Mouse (Mus musculus): ENCODE measurements around the gene Thpo. TPM values are rescaled to one million over a fixed set of nuclear protein-coding genes. Genes with fewer than 3 reads are reported as not detected.

The Thpo gene
- polyA plus RNA-seq, 1 experiment, result 0.15 TPM

DNA sequence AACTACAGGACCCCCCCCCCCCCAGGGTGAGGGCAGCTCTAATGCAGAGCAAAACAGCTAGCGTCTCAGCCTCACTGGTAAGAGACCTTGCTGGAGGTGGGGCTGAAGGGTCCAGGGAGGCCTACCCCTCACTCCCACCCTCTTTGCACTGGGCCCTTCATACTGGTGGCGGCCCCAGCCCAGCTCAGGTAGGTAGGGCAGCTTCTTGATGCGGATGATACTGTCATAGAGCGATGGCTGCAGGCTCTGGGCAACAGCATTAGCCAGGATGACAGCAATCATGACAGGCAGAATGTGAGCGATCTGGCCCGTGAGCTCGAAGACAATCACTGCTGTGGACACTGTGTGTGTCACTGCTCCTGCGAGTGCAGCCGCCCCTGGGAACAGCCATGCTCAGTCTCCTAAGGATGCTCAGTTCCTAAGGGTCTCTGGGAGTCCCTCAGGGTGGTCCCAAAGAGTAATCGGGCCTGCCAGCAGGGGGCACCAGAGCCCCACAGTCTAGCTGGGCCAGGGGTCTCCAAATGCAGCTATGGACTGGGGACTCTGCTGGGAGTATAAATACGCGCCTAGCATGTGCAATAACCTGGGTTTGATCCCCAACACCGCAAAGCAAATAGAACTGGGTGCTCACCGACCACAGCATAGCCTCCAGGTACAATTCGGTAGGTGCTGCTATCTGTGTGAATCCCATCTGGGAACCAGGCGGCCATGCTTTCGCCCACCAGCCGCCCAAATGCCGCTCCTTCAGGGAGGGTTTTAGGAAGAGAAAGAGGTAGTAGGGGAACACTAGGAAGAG is 25.2 kb downstream of the Thpo start:
- Histone ChIP-seq H3K4me3 (ENCODE audit: insufficient read depth, poor library complexity, severe bottlenecking) (no peak overlapping the region), H3K36me3 (ENCODE audit: control insufficient read depth, insufficient read depth) (no peaks in the 10 kb centered on the region)
- TF ChIP-seq FOSL1 (IDR thresholded peaks at IDR 0.05; ENCODE audit: insufficient read depth, low read length, poor library complexity, severe bottlenecking) (no peak), MAX (IDR thresholded peaks at IDR 0.05) (no peak), MYOG (IDR thresholded peaks at IDR 0.05; ENCODE audit: control insufficient read depth, extremely low read depth, insufficient read length) (no peak), CTCF (IDR thresholded peaks at IDR 0.05; ENCODE audit: control insufficient read depth, insufficient read depth, insufficient read length) (peak; percentile 21), CEBPB (IDR thresholded peaks at IDR 0.05; ENCODE audit: low read depth) (no peak), MYOD1 (IDR thresholded peaks at IDR 0.05; ENCODE audit: control insufficient read depth, insufficient read length, low read depth) (no peak)

DNA sequence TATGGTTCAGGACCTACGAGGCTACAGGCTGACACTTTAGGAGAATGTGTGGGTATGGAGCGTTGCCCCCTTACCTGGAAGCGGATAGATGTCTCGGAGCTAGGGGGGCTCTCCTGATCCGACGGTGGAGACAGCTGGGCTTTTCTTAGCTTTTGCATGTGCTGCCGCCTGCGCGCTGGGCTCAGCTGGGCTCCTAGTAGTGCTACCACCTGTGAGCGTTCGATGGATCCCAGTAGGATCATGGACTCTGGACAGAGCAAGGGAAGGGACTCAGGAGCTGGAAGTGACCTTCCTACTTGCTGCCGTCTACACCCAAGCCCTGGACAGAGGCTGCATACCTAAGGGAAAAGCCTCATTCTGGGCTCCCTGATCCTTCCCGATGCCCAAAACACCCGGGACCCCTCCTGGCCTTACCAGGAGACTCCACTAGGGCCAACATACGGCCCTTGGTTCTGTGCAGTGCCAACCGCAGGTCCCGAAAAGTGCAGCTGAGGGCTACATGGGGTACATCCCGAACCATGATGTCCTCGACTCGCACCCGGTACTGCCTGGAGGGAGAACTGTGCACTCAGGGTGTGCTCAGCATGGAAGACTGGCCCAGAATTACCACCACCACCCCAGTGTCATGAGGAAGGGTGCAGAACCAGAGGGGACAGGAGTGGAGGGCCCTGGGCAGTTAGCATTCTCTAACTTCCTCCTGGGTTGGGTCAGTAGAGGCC is 25.9 kb downstream of the Thpo start:
- H3K36me3 ChIP-seq (ENCODE audit: control insufficient read depth, insufficient read depth), result no peaks in the 10 kb centered on the region
- H3K4me3 ChIP-seq (ENCODE audit: insufficient read depth, poor library complexity, severe bottlenecking), result no peak overlapping the region
- H3K79me2 ChIP-seq (ENCODE audit: control insufficient read depth, insufficient read depth), result no peaks in the 10 kb centered on the region
- TF ChIP-seq CTCF (IDR thresholded peaks at IDR 0.05; ENCODE audit: control insufficient read depth, insufficient read depth, insufficient read length), result no peak
- TF ChIP-seq FOSL1 (IDR thresholded peaks at IDR 0.05; ENCODE audit: insufficient read depth, low read length, poor library complexity, severe bottlenecking), result no peak
- no peak for TF ChIP-seq MYOG (IDR thresholded peaks at IDR 0.05; ENCODE audit: control insufficient read depth, extremely low read depth, insufficient read length)
- TF ChIP-seq CEBPB (IDR thresholded peaks at IDR 0.05; ENCODE audit: low read depth), result no peak
- TF ChIP-seq MYOD1 (IDR thresholded peaks at IDR 0.05; ENCODE audit: control insufficient read depth, insufficient read length, low read depth), result no peak
- TF ChIP-seq USF1 (IDR thresholded peaks at IDR 0.05; ENCODE audit: low read depth), result no peak
- TF ChIP-seq MAX (IDR thresholded peaks at IDR 0.05), result no peak
- no peaks in the 10 kb centered on the region for H3K79me3 ChIP-seq (ENCODE audit: low read depth)
- H3K27me3 ChIP-seq (ENCODE audit: control insufficient read depth, insufficient read depth, insufficient read length), result no peaks in the 10 kb centered on the region
- H3ac ChIP-seq (ENCODE audit: control insufficient read depth, insufficient read length, low read depth), result no peak overlapping the region

More for the DNA sequence above, 25.2 kb downstream of the Thpo start:
- Histone ChIP-seq H3K79me3 (ENCODE audit: low read depth) (no peaks in the 10 kb centered on the region), H3K27me3 (ENCODE audit: control insufficient read depth, insufficient read depth, insufficient read length) (no peaks in the 10 kb centered on the region), H3ac (ENCODE audit: control insufficient read depth, insufficient read length, low read depth) (no peak overlapping the region), H3K79me2 (ENCODE audit: control insufficient read depth, insufficient read depth) (no peaks in the 10 kb centered on the region)

DNA sequence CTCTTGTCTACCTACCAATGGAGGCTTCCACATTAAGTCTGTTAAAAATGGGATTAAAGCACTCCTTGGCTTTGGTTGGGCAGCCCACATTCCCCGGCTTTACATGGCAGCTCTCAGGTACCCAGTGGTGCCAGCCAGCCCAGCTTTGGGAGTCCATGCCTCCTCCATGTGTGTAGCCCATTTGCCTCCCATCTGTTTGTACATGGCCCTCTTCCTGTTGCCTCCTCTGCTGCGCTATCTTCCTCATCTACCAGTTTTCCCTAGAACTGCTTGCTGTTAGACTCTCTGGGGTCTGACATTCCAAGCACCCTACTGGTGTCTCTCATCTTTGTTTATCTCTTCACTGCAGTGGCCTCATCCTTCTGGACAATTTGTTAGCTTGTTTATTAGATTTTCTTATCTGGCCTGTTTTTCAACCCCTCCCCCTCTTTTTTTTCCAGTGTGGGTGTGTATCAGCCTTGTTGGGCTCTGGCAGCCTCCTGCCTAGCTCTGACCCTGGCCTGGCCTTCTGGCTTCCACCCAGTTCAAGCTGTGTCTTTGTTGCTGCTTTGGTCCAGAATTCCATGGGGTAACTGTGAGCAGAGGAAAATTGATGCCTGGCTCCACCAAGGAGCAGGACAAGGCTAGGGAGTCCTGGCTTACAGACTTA is 27.8 kb downstream of the Thpo start:
- Histone ChIP-seq H3K4me3 (ENCODE audit: insufficient read depth, poor library complexity, severe bottlenecking) (no peak overlapping the region), H3K36me3 (ENCODE audit: control insufficient read depth, insufficient read depth) (no peaks in the 10 kb centered on the region), H3K27me3 (ENCODE audit: control insufficient read depth, insufficient read depth, insufficient read length) (no peaks in the 10 kb centered on the region), H3K79me3 (ENCODE audit: low read depth) (no peaks in the 10 kb centered on the region), H3ac (ENCODE audit: control insufficient read depth, insufficient read length, low read depth) (no peak overlapping the region), H3K79me2 (ENCODE audit: control insufficient read depth, insufficient read depth) (no peaks in the 10 kb centered on the region)
- TF ChIP-seq MYOD1 (IDR thresholded peaks at IDR 0.05; ENCODE audit: control insufficient read depth, insufficient read length, low read depth) (no peak), MYOG (IDR thresholded peaks at IDR 0.05; ENCODE audit: control insufficient read depth, extremely low read depth, insufficient read length) (no peak), MAX (IDR thresholded peaks at IDR 0.05) (no peak), FOSL1 (IDR thresholded peaks at IDR 0.05; ENCODE audit: insufficient read depth, low read length, poor library complexity, severe bottlenecking) (no peak), CTCF (IDR thresholded peaks at IDR 0.05; ENCODE audit: control insufficient read depth, insufficient read depth, insufficient read length) (no peak), CEBPB (IDR thresholded peaks at IDR 0.05; ENCODE audit: low read depth) (no peak), USF1 (IDR thresholded peaks at IDR 0.05; ENCODE audit: low read depth) (no peak)

DNA sequence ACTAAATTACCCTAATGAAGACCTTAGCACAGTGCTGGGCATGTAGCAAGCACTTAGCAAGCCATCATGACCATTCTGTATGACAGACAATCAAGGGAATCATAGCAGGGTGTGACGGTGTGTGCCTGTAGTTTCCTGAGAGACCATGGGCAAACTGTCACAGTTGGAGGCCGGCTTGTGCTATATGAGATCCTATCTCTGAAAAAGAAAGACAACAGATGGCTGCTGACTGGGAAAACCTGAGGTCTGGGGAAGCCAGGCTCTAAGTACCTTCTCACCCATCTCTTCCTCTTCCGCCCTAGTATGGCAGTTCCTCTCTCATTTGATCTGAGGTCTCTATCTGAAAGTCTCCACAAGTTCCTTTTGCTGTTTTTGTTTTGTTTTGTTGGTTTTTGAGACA is 28.5 kb downstream of the Thpo start:
- no peaks in the 10 kb centered on the region for H3K79me2 ChIP-seq (ENCODE audit: control insufficient read depth, insufficient read depth)
- no peak overlapping the region for H3ac ChIP-seq (ENCODE audit: control insufficient read depth, insufficient read length, low read depth)
- H3K4me3 ChIP-seq (ENCODE audit: insufficient read depth, poor library complexity, severe bottlenecking), result no peak overlapping the region
- no peaks in the 10 kb centered on the region for H3K27me3 ChIP-seq (ENCODE audit: control insufficient read depth, insufficient read depth, insufficient read length)
- TF ChIP-seq FOSL1 (IDR thresholded peaks at IDR 0.05; ENCODE audit: insufficient read depth, low read length, poor library complexity, severe bottlenecking) (no peak), MYOD1 (IDR thresholded peaks at IDR 0.05; ENCODE audit: control insufficient read depth, insufficient read length, low read depth) (no peak), CEBPB (IDR thresholded peaks at IDR 0.05; ENCODE audit: low read depth) (no peak), CTCF (IDR thresholded peaks at IDR 0.05; ENCODE audit: control insufficient read depth, insufficient read depth, insufficient read length) (no peak), USF1 (IDR thresholded peaks at IDR 0.05; ENCODE audit: low read depth) (no peak), MYOG (IDR thresholded peaks at IDR 0.05; ENCODE audit: control insufficient read depth, extremely low read depth, insufficient read length) (no peak)
- H3K79me3 ChIP-seq (ENCODE audit: low read depth), result no peaks in the 10 kb centered on the region
- no peaks in the 10 kb centered on the region for H3K36me3 ChIP-seq (ENCODE audit: control insufficient read depth, insufficient read depth)

DNA sequence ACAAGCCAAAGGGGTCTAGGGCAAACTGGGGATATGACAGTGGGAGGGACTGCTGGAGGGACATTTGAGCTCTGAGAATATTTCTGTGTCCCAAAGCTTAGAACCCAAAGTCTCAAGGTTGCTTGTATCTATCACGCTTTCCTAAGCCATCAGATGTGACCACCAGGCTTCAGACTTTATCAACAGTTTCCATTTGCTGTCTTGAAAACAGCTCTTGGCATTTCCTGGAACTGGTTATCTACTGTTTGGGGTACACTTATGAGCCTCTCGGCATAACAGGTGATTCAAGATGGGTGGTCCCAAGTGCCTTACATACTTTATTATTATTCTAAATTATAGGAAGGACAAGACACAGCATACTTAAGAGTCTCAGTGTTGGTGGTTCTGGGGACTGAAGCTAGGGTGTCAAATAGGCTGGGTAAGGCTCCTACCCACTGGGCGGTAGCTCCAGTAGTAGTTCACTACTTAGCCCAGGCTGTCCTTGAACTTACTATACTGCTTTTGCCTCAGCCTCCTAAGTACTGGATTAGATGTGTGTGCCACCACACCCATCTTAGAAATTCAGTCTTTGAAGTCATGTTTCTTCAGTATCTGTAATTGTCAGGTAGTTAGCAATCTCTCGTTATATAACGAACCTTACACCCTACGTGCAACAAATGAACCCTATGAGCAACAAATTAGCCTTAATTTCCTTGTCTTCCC is 30.5 kb downstream of the Thpo start:
- Histone ChIP-seq H3K4me3 (ENCODE audit: insufficient read depth, poor library complexity, severe bottlenecking) (no peak overlapping the region), H3ac (ENCODE audit: control insufficient read depth, insufficient read length, low read depth) (no peak overlapping the region), H3K36me3 (ENCODE audit: control insufficient read depth, insufficient read depth) (no peaks in the 10 kb centered on the region), H3K79me3 (ENCODE audit: low read depth) (no peaks in the 10 kb centered on the region), H3K27me3 (ENCODE audit: control insufficient read depth, insufficient read depth, insufficient read length) (no peaks in the 10 kb centered on the region), H3K79me2 (ENCODE audit: control insufficient read depth, insufficient read depth) (no peaks in the 10 kb centered on the region)
- TF ChIP-seq MYOG (IDR thresholded peaks at IDR 0.05; ENCODE audit: control insufficient read depth, extremely low read depth, insufficient read length) (no peak), MYOD1 (IDR thresholded peaks at IDR 0.05; ENCODE audit: control insufficient read depth, insufficient read length, low read depth) (no peak), CTCF (IDR thresholded peaks at IDR 0.05; ENCODE audit: control insufficient read depth, insufficient read depth, insufficient read length) (no peak), CEBPB (IDR thresholded peaks at IDR 0.05; ENCODE audit: low read depth) (no peak), USF1 (IDR thresholded peaks at IDR 0.05; ENCODE audit: low read depth) (no peak), MAX (IDR thresholded peaks at IDR 0.05) (no peak), FOSL1 (IDR thresholded peaks at IDR 0.05; ENCODE audit: insufficient read depth, low read length, poor library complexity, severe bottlenecking) (no peak)

Measured in C2C12 (cell line).